Mouse (Mus musculus) bone marrow macrophage, adult 2 months (primary cell): ENCODE measurements around the gene Rhcg. TPM values are rescaled to one million over a fixed set of nuclear protein-coding genes. Genes with fewer than 3 reads are reported as not detected.

Experiments used
- H3K27ac ChIP-seq: 2 replicates; pipeline ENCODE4 v1.5.1; 2012; ENCODE audit warnings: low read depth, low read length; ENCODE audit not compliant: insufficient read depth
- H3K4me1 ChIP-seq: 2 replicates; pipeline ENCODE4 v1.6.1; 2012; ENCODE audit warnings: low read length; ENCODE audit not compliant: control insufficient read depth, insufficient read depth
- H3K4me3 ChIP-seq: 2 replicates; pipeline ENCODE4 v1.5.1; 2012; ENCODE audit warnings: mild to moderate bottlenecking, low read length, moderate library complexity; ENCODE audit not compliant: insufficient read depth
- CTCF ChIP-seq: IDR thresholded peaks from 2 replicates; pipeline ENCODE4 v1.5.1; 2012; ENCODE audit warnings: low read depth, mild to moderate bottlenecking, low read length, moderate library complexity
- POLR2A ChIP-seq: IDR thresholded peaks from 2 replicates; pipeline ENCODE4 v1.6.1; 2012; ENCODE audit warnings: mild to moderate bottlenecking, low read depth, low read length, borderline replicate concordance
- polyA plus RNA-seq: library from polyadenylated mRNA; stranded (reverse); fragments of >200 nt; gene quantifications from 2 replicates; pipeline ENCODE4 v1.2.4, GENCODE M21; 2012; ENCODE audit not compliant: missing spikeins, insufficient read depth, insufficient read length

Rhcg gene
- polyA plus RNA-seq, 1 experiment = not detected

DNA sequence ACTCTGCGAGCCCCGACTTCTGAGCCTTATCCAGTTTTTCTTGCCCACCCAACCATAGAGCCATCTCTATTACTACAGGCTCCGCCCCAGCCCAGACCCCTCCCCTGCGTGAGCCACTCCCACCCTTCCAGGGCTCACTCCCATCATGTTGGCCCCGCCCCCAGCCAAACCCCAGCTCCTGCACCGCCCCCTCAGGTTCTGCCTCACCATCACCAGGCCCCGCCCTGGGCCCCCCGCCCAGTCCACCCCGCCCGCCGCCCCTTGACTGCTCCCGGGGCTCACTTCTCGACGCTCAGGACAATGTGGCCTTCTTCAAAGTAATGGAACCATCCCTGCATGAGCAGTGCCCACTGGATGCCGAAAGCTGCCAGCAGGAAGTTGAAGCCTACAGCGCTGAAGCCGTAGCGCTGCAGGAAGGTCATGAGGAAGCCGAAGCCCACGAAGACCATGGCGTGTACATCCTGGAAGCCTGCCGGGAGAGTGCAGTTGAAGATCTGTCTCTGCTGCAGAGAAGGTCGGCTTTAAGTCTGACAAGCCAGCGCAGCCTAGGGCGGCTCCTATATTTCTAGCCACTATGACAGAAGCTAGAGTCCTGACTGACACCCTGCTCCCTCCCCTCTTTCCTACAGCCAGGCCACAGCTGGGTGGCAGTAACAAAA, 10.1 kb downstream of the Rhcg start:
- no peak overlapping the region for H3K27ac ChIP-seq
- TF ChIP-seq CTCF = no peak
- no peak for TF ChIP-seq POLR2A
- peaks cover 10% of the 10 kb centered on the region for H3K4me1 ChIP-seq
- no peak overlapping the region for H3K4me3 ChIP-seq

DNA sequence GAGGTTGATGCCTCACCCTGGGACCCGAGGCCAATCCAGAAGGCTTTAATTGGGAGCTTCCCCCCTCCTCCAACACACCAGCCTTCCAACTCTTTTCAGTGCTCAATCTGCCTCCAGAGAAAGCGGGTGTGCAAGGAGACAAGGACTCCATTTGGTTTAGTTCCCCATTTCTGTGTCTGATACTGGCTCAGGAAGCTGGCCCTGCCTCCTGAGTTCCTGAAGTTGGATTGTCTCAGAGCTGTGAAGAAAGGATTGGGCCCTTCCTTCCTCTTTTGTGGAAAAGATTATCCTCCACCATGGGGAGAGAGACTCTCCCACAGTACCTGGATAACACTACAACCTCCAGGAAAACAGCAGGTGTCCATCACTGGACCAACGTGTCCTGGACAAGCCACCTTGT, 10.7 kb downstream of the Rhcg start:
- TF ChIP-seq POLR2A = no peak
- no peak for TF ChIP-seq CTCF
- H3K27ac ChIP-seq = no peak overlapping the region
- H3K4me3 ChIP-seq = no peak overlapping the region
- peaks cover 10% of the 10 kb centered on the region for H3K4me1 ChIP-seq

DNA sequence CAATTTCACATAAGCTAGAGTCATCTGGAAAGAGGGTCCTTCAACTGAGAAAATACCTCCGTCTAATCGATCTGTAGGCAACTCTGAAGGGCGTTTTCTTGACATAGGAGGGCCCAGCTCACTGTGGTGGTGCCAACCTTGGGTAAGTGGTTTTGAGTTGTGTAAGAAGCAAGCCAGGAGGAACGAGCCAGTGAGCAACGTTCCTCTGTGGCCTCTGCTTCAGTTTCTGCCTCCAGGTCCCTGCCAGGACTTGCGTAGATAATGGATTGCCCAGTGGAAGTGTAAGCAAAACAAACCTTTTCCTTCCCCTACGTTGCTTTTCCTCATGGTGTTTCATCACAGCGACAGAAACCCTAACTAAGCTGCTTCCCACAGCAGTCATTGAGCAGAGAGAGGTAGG, 15.5 kb downstream of the Rhcg start:
- Histone ChIP-seq H3K4me3 (no peak overlapping the region), H3K4me1 (peaks cover 6% of the 10 kb centered on the region), H3K27ac (no peak overlapping the region)
- TF ChIP-seq CTCF (no peak), POLR2A (no peak)

- TF ChIP-seq CTCF = no peak
- TF ChIP-seq POLR2A = no peak
Measured at GRCm38 (mm10) chr7:79600122-79600521, 17.3 kb downstream of the Rhcg start.

GRCm38 (mm10) chr7:79594854-79595253, 22.6 kb downstream of the Rhcg start:
- Histone ChIP-seq H3K4me1 (no peaks in the 10 kb centered on the region), H3K27ac (no peak overlapping the region), H3K4me3 (no peak overlapping the region)
- TF ChIP-seq CTCF (peak; percentile 92), POLR2A (no peak)

More at GRCm38 (mm10) chr7:79600122-79600521, 17.3 kb downstream of the Rhcg start:
- Histone ChIP-seq H3K4me3 (no peak overlapping the region), H3K27ac (no peak overlapping the region), H3K4me1 (no peaks in the 10 kb centered on the region)

DNA sequence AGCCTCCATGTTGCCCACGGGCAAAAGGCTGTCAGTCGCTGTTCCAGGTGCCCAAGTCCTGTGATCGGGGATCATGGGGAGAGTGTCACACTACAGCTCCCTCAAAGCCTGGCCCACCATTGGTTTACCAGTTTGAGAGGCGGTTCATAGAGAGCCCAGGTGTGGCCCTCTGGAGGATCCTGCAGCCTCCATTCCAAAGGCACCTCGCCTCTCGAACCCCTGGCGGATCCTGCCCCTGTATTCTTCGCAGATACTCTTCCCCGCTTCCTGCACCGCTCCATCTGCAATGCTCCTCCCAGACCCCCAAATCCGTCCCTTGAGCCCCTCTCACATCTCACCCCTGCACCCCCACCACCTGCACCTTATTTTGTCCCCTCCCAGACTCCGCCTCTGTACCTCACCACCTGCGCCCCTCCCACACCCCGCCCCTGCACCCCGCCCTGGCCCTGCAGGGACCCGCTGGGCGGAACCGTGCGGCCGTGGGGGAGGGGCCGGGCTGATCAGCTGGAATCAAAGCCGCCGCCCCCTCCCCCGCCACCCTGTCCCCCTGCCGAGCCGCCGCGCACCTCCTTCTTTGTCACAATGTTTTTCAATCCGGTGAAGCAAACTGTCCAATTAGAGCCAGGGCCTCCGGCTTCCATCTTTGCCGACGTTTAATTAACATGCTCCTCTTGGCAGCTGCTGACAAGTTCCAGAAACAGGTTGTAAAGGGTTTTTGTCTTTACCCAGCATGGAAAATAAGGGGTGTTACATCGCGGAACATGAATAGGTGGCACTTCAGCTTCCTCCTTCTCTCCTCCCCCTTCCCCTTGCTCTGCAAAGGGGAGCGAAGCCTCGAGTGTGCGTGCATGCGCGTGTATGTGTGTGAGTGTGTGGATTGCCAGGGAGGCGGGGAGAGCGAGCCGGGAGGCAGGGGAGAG, 25.4 kb downstream of the Rhcg start:
- no peaks in the 10 kb centered on the region for H3K4me1 ChIP-seq
- no peak overlapping the region for H3K4me3 ChIP-seq
- no peak overlapping the region for H3K27ac ChIP-seq
- TF ChIP-seq POLR2A = no peak
- no peak for TF ChIP-seq CTCF

- TF ChIP-seq POLR2A (no peak), CTCF (no peak)
- Histone ChIP-seq H3K4me1 (no peaks in the 10 kb centered on the region), H3K4me3 (no peak overlapping the region), H3K27ac (no peak overlapping the region)
Measured at GRCm38 (mm10) chr7:79590560-79591110, 26.8 kb downstream of the Rhcg start.

DNA sequence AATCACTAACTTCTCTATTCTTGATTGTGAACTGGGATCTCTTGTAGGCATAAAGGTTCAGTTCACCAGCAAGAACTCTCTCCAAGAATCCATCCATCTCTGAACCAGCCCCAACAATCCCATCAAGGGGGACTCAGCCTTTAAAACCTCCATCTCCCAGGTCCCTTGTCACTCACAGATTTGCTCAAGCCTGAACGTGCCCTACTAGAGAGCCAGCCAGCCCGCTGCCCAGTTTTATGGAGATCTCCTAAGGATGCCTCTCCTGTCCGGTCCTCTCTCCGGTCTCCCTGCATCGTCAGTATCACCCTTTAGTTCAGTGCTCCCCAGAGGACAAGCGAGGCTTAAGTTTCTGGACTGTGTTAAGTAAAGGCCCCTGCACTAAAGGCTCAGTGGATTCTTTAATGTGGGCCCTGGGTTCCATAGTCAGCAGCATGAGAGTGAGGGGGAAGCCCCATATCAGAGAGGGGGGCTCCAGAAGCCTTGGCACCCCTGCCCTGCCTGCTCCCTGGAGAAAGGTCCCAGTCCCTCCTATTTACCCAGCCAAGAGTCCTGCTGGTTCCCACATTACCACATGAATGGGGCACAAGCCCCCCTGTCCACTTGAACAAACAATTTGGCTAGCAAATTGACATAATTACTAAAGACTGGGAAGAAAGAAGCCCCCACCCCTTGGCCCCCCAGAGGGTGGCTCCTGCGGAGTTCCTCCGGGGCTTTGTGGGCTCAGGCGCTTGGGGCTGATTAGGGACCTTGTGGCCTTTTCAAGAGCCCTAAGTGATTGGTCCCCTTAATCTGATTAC, 27.5 kb downstream of the Rhcg start:
- no peak overlapping the region for H3K4me3 ChIP-seq
- H3K27ac ChIP-seq = no peak overlapping the region
- TF ChIP-seq POLR2A (no peak), CTCF (no peak)
- no peaks in the 10 kb centered on the region for H3K4me1 ChIP-seq

DNA sequence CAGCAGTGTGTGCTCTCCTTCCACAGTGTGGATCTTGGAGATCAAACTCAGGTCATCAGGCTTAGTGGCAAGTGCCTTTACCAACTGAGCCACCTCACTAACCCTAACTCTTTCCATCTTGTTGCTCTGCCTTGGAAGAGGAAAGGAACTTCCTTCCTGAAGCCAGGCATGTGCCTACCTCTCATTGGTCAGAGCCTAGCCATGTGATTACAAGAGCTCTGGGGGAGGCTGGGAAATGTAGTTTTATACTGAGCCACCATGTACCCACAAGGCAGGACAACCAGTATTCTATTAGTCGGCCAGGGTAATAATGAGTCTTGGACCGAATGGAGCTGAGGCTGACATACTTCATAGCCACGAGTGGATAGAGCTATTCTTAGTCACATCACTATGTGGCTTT, 29.2 kb downstream of the Rhcg start:
- TF ChIP-seq CTCF (no peak), POLR2A (no peak)
- H3K4me3 ChIP-seq = no peak overlapping the region
- no peak overlapping the region for H3K27ac ChIP-seq
- no peaks in the 10 kb centered on the region for H3K4me1 ChIP-seq

DNA sequence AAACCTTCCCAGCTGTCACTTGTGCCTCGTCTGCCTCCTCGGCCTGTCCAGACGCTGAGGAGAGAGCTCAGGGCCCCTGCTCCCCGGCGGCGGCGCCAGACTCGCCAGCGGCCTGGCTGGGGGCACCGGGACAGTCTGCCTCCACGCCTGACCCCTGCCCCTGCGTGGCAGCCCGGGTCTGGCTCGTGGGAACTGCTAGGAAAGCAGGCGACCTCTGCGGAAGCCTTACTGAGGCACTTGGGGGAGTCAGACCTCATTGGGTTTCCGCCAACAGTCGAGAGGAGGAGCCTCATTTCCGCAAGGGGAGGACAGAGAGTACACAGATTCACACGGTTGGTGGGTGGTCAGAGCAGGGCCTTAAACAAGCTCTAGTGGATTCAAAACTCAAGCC, 38.6 kb downstream of the Rhcg start:
- Histone ChIP-seq H3K27ac (no peak overlapping the region), H3K4me1 (no peaks in the 10 kb centered on the region), H3K4me3 (no peak overlapping the region)
- TF ChIP-seq POLR2A = no peak
- TF ChIP-seq CTCF = no peak
